In the genomic region with DNA sequence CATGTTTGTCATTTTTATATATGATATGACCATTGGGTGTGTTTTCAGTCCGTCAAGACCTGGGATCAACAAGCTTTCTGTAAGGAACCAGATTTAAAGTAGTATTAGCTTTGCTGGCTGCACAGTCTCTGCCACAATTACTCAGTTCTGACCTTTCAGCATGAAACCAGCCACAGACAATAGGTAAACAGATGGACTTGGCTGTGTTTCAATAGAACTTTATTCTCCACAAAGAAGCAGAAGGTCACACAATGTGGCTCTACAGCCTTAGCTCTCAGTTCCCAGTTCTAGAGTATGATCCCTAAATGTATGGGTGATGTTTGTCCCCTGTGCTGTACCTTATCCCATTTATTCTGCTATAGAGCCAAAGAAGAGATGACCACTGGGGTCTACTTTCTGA, we compare ENCODE assay signal across 20 mouse cellular contexts.
DNase-seq lines count a peak whose midpoint lies in the region; ATAC-seq lines count a peak whose summit lies in the region.
"Had no signal": no experiment of that assay in that cellular context is flagged by ENCODE, and none has a peak within 500 bp of the region (broad histone marks: within the 10 kb centered on the region; RNA-seq: fewer than 3 reads in every experiment).

No protein-coding gene starts in this region.

- H3K36me3 ChIP-seq in liver, embryonic 16.5 days (ENCODE audit: control insufficient read depth, insufficient read depth), result no peaks in the 10 kb centered on the region
- H3K36me3 ChIP-seq: embryonic facial prominence, embryonic 10.5 days; G1E; heart, embryonic 12.5 days; hindbrain, embryonic 10.5 days; intestine, embryonic 15.5 days had no signal

- no peak overlapping the region for H3K4me2 ChIP-seq in liver, embryonic 16.5 days (ENCODE audit: low read depth, low read length)
- H3K4me2 ChIP-seq: forebrain, embryonic 13.5 days; heart, embryonic 12.5 days; hindbrain, embryonic 14.5 days; intestine, embryonic 15.5 days had no signal

- H3K4me1 ChIP-seq in liver, embryonic 16.5 days (ENCODE audit: control insufficient read depth, low read depth, low read length), result no peaks in the 10 kb centered on the region
- H3K4me1 ChIP-seq: embryonic facial prominence, embryonic 10.5 days; forebrain, embryonic 13.5 days; heart, embryonic 12.5 days; hindbrain, embryonic 10.5 days; intestine, embryonic 15.5 days had no signal

- H3K4me3 ChIP-seq in liver, embryonic 16.5 days (ENCODE audit: low read depth, low read length), result no peak overlapping the region
- H3K4me3 ChIP-seq: embryonic facial prominence, embryonic 10.5 days; forebrain, embryonic 13.5 days; gastrocnemius, adult 2 months; heart, embryonic 12.5 days; hindbrain, embryonic 10.5 days; intestine, embryonic 15.5 days had no signal

- DNase-seq in adrenal gland, adult (ENCODE audit: inconsistent age in 2 of 2, low spot score in 1 of 2), result peak; percentile 16 to 83
- DNase-seq in adrenal gland, postnatal 36 days, result no peak
- peak; percentile 21 to 31 for DNase-seq in cerebellum, adult 18-20 months
- DNase-seq in cerebellum, adult 11 months, result no peak
- no peak for DNase-seq in liver
- DNase-seq in left cerebral cortex, adult 11 months (ENCODE audit: low spot score), result no peak
- DNase-seq: adrenal gland, postnatal 25 days; B cell, adult 2 months; gastrocnemius, adult 2 months; gastrocnemius, postnatal 25 days; kidney, adult 18-20 months had no signal

- no peaks in the 10 kb centered on the region for H3K9me3 ChIP-seq in liver, embryonic 16.5 days (replicated peaks; ENCODE audit: control insufficient read depth, low read length)
- H3K9me3 ChIP-seq: embryonic facial prominence, embryonic 10.5 days; forebrain, embryonic 13.5 days; G1E; heart, embryonic 12.5 days; hindbrain, embryonic 10.5 days; intestine, embryonic 15.5 days had no signal

- H3K27me3 ChIP-seq in liver, embryonic 16.5 days (ENCODE audit: control insufficient read depth, insufficient read depth, low read depth, low read length), result no peaks in the 10 kb centered on the region
- H3K27me3 ChIP-seq: forebrain, embryonic 13.5 days; heart, embryonic 12.5 days; intestine, embryonic 15.5 days had no signal

- 39% methylated on average over 1 of the region's 1 CpGs for WGBS in liver, embryonic 16.5 days (ENCODE audit: insufficient replicate concordance)

- H3K9ac ChIP-seq in liver, embryonic 16.5 days (ENCODE audit: low read depth, low read length), result no peak overlapping the region
- H3K9ac ChIP-seq: forebrain, embryonic 13.5 days; heart, embryonic 12.5 days; hindbrain, embryonic 14.5 days; intestine, embryonic 15.5 days had no signal

- ATAC-seq in liver, embryonic 16.5 days (ENCODE audit: low read depth), result peak; percentile 62
- ATAC-seq: CD4-positive, CD25-positive, alpha-beta regulatory T cell, adult 4 months; forebrain, embryonic 13.5 days; intestine, embryonic 15.5 days had no signal

- no peak overlapping the region for H3K27ac ChIP-seq in liver, embryonic 16.5 days (ENCODE audit: low read length)
- H3K27ac ChIP-seq: embryonic facial prominence, embryonic 10.5 days; forebrain, embryonic 13.5 days; gastrocnemius, adult 2 months; hindbrain, embryonic 10.5 days; hindbrain, embryonic 14.5 days; intestine, embryonic 15.5 days had no signal

Comparison
In these comparisons a context has a peak if more than half of its experiments do, and no peak if none do; other contexts are left out.
1. DNase-seq: peak in adrenal gland, adult (2 of 2) and cerebellum, adult 18-20 months (2 of 2); none in adrenal gland, postnatal 36 days (0 of 2), cerebellum, adult 11 months (single experiment), liver (single experiment) and left cerebral cortex, adult 11 months (single experiment).